In the genomic region with DNA sequence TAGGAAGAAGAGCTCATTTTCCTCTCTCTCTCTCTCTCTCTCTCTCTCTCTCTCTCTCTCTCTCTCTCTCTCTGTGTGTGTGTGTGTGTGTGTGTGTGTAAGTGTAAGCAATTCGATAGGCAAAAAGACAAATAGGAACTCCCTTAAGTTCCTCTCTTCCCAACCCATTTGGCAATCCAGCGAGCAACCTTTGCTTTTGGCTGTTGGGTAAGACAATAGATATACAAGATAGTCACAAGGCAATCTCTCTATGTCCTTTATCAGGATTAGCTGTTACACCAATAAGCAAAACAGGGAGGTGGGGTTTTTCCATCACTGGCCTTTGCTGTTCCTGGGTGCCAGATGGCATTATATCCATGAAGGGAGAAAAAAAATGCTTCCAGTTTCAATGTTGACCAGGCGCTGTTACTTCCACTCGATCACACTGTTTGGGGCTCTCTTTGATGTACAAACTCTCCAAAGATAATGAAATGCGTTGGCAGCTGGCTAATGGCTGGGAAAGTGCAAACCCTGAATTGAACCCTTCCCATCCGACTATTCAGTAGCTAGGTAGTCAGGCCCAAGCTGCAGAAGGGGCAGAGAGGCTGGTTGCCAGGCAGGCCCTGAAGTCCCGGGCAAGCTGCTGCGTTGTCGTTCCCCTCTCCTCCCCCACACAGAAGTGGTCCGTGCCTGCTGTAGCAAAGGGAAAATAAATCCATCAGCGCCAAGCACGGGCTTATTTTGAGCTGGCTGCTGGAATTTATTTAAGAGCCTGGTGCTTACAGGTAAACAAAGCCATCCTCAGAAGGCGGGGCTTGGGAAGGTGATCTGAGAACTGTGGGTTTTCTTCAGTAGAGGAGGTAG, we compare ENCODE assay signal across 8 mouse cellular contexts. TPM values are rescaled to one million over a fixed set of nuclear protein-coding genes. Genes with fewer than 3 reads are reported as not detected.
DNase-seq lines count a peak whose midpoint lies in the region; ATAC-seq and TF ChIP-seq lines count a peak whose summit lies in the region.

No protein-coding gene starts in this region.

- peaks cover 23 to 29% of the 10 kb centered on the region in 2 experiments for H3K4me1 ChIP-seq in heart, embryonic 14.5 days (ENCODE audit: control insufficient read depth in 2 of 2, insufficient read depth in 2 of 2, low read length in 2 of 2)
- 0 out of 2 replicates have a peak, but pooled peaks cover 2% of the 10 kb centered on the region for H3K4me1 ChIP-seq in lung, adult 2 months (ENCODE audit: control insufficient read depth, insufficient read depth, low read length)
- H3K4me1 ChIP-seq in neural tube, embryonic 15.5 days: peaks cover 13% of the 10 kb centered on the region

- ATAC-seq in heart, embryonic 14.5 days (ENCODE audit: insufficient number of reproducible peaks, insufficient read depth, low FRiP score, low read depth): no peak; the same call in 1 of the 2 replicates
- peak; percentile 95 for ATAC-seq in neural tube, embryonic 15.5 days (ENCODE audit: low FRiP score)

- WGBS in heart, embryonic 14.5 days: 23% methylated on average over 13 of the region's 13 CpGs
- WGBS in lung, adult 2 months: 24% methylated on average over 13 of the region's 13 CpGs
- WGBS in neural tube, embryonic 15.5 days: 6% methylated on average over 13 of the region's 13 CpGs

- no peak overlapping the region for H3K4me3 ChIP-seq in heart, embryonic 14.5 days (ENCODE audit: control insufficient read depth in 1 of 2, insufficient read depth in 1 of 2, low read depth in 1 of 2, low read length in 2 of 2)
- H3K4me3 ChIP-seq in lung, adult 2 months (replicated peaks; ENCODE audit: extremely low read depth, low read depth, low read length): no peak overlapping the region
- no peak overlapping the region for H3K4me3 ChIP-seq in neural tube, embryonic 15.5 days (replicated peaks)

- H3K27ac ChIP-seq in heart, embryonic 14.5 days (replicated peaks in 1 of 2; ENCODE audit: control insufficient read depth in 1 of 2, insufficient read depth in 1 of 2, low read depth in 2 of 2, low read length in 2 of 2): peak overlapping the region; percentile 57 to 58; a peak in 3 of 4 replicates
- H3K27ac ChIP-seq in neural tube, embryonic 15.5 days (replicated peaks): peak overlapping the region; percentile 72

- H3K9me3 ChIP-seq in heart, embryonic 14.5 days (ENCODE audit: control insufficient read depth, low read length): no peaks in the 10 kb centered on the region
- H3K9me3 ChIP-seq in neural tube, embryonic 15.5 days (replicated peaks): no peaks in the 10 kb centered on the region

- H3K36me3 ChIP-seq in heart, embryonic 14.5 days (ENCODE audit: control insufficient read depth, insufficient read depth, low read length): no peaks in the 10 kb centered on the region
- H3K36me3 ChIP-seq in neural tube, embryonic 15.5 days: no peaks in the 10 kb centered on the region

- peak overlapping the region; percentile 48 for H3K4me2 ChIP-seq in heart, embryonic 14.5 days (ENCODE audit: low read length)
- peak overlapping the region; percentile 44 for H3K4me2 ChIP-seq in neural tube, embryonic 15.5 days

- no peak for TF ChIP-seq CTCF in lung, adult 2 months (IDR thresholded peaks at IDR 0.05; ENCODE audit: insufficient read depth, low read length)

- H3K27me3 ChIP-seq in heart, embryonic 14.5 days (ENCODE audit: control insufficient read depth, insufficient read depth, low read length): no peaks in the 10 kb centered on the region
- no peaks in the 10 kb centered on the region for H3K27me3 ChIP-seq in neural tube, embryonic 15.5 days (replicated peaks)

- no peak for TF ChIP-seq POLR2A in lung, adult 2 months (IDR thresholded peaks at IDR 0.05; ENCODE audit: borderline replicate concordance, extremely low read depth, low read depth, low read length)

- peak; percentile 34 for DNase-seq in adrenal gland, postnatal 10 days
- DNase-seq in adrenal gland, postnatal 4 days (ENCODE audit: low spot score in 2 of 2): no peak
- peak; percentile 65 to 68 for DNase-seq in cerebellum, postnatal 36 days
- peak; percentile 40 to 57 for DNase-seq in kidney, postnatal 4 days
- peak; percentile 35 for DNase-seq in lung, adult 2 months
- DNase-seq in urinary bladder, adult 18-20 months (ENCODE audit: low spot score in 2 of 2): no peak

- peak overlapping the region; percentile 57 for H3K9ac ChIP-seq in heart, embryonic 14.5 days (ENCODE audit: low read length)
- H3K9ac ChIP-seq in neural tube, embryonic 15.5 days (replicated peaks): 0 out of 2 replicates have a peak overlapping the region, but pooled peaks have one; percentile 11

RNA-seq across cellular contexts. Expression of a gene that starts 29.4 kb away (rescaled TPM):
- 100 to 1,000 TPM; 107 to 168 TPM for total RNA-seq in adrenal gland, postnatal 10 days (2021)
- total RNA-seq in adrenal gland, postnatal 4 days (2021): 100 to 1,000 TPM; 121 to 124 TPM
- polyA plus RNA-seq in heart, embryonic 14.5 days (2014; fragmentation: Nextera tagmentation; extraction: Ambion mirVana): 77.0 and 88.1 TPM in 2 replicates
- polyA plus RNA-seq in lung, adult 2 months (2012; rRNA removed): 25.0 and 42.9 TPM in 2 replicates
- polyA plus RNA-seq in neural tube, embryonic 15.5 days (2015; fragmentation: Nextera tagmentation; extraction: Ambion mirVana): 36.2 and 41.6 TPM in 2 replicates

Comparison
In these comparisons a context has a peak if more than half of its experiments do, and no peak if none do; other contexts are left out.
1. DNase-seq: peak in adrenal gland, postnatal 10 days (single experiment), cerebellum, postnatal 36 days (2 of 2), kidney, postnatal 4 days (2 of 2) and lung, adult 2 months (single experiment); none in adrenal gland, postnatal 4 days (0 of 2) and urinary bladder, adult 18-20 months (0 of 2).